Mouse (Mus musculus) MEL (cell line): ENCODE results near the gene Atp1a1. TPM values are rescaled to one million over a fixed set of nuclear protein-coding genes. Genes with fewer than 3 reads are reported as not detected.

Experiments
- DNase-seq: peaks from one replicate; pipeline ENCODE4 v3.0.0; 2011; ENCODE audit warnings: low read depth, low spot score
- H3K27ac ChIP-seq: 2 replicates; pipeline ENCODE4 v1.5.1; 2012; ENCODE audit warnings: low read depth, mild to moderate bottlenecking, control low read depth, low read length, moderate library complexity; ENCODE audit not compliant: control insufficient read depth
- H3K27me3 ChIP-seq, 2 experiments: fragments of 150-350 bp in 1 of 2; sonication (generic) in 1 of 2; 2 replicates each; pipeline ENCODE4 v1.6.1; 2012; ENCODE audit warnings: low read length in 2 of 2, mild to moderate bottlenecking in 2 of 2, improper control_type of control experiment in 1 of 2, moderate library complexity in 1 of 2; ENCODE audit not compliant: insufficient read depth in 2 of 2, control insufficient read depth in 1 of 2
- H3K36me3 ChIP-seq, 2 experiments: 2 replicates each; pipeline ENCODE4 v1.6.1; 2012 to 2014; ENCODE audit warnings: low read length in 2 of 2, improper control_type of control experiment in 1 of 2, inconsistent platforms in 1 of 2, mild to moderate bottlenecking in 1 of 2; ENCODE audit not compliant: insufficient read depth in 2 of 2, control insufficient read depth in 1 of 2
- H3K4me1 ChIP-seq, 2 experiments: fragments of 150-350 bp in 1 of 2; sonication (generic) in 1 of 2; 2 replicates each; pipeline ENCODE4 v1.6.1; 2012; ENCODE audit warnings: low read length in 2 of 2, improper control_type of control experiment in 1 of 2, mild to moderate bottlenecking in 1 of 2; ENCODE audit not compliant: insufficient read depth in 2 of 2, control insufficient read depth in 1 of 2
- H3K4me3 ChIP-seq, 2 experiments: fragments of 150-350 bp in 1 of 2; sonication (generic) in 1 of 2; 2 replicates each; pipeline ENCODE4 v1.5.1; 2012; ENCODE audit warnings: low read depth in 2 of 2, low read length in 2 of 2, mild to moderate bottlenecking in 2 of 2, moderate library complexity in 2 of 2, control low read depth in 1 of 2, improper control_type of control experiment in 1 of 2; ENCODE audit not compliant: control insufficient read depth in 1 of 2, insufficient read depth in 1 of 2
- H3K79me2 ChIP-seq: 2 replicates; pipeline ENCODE4 v1.6.1; 2012; ENCODE audit warnings: mild to moderate bottlenecking, low read length, moderate library complexity; ENCODE audit not compliant: control insufficient read depth, poor library complexity, insufficient read depth
- H3K9ac ChIP-seq: 2 replicates; pipeline ENCODE4 v1.6.1; 2012; ENCODE audit warnings: low read depth, mild to moderate bottlenecking, control low read depth, low read length, moderate library complexity; ENCODE audit not compliant: control insufficient read depth, poor library complexity, severe bottlenecking
- H3K9me3 ChIP-seq: fragments of 150-350 bp; sonication (generic); replicated peaks from 2 replicates; pipeline ENCODE4 v1.6.1; 2012; ENCODE audit warnings: mild to moderate bottlenecking, low read length, improper control_type of control experiment, moderate library complexity; ENCODE audit not compliant: insufficient read depth
- CHD2 ChIP-seq: IDR thresholded peaks from 2 replicates; pipeline ENCODE4 v1.6.1; 2011; ENCODE audit warnings: low read length, improper control_type of control experiment
- CTCF ChIP-seq, 3 experiments: IDR thresholded peaks in 2 of 3; conservative IDR thresholded peaks in 1 of 3; 2 replicates each; pipeline ENCODE4 v1.5.1; 2011 to 2012; ENCODE audit warnings: low read length in 3 of 3, low read depth in 2 of 3, mild to moderate bottlenecking in 2 of 3, improper control_type of control experiment in 1 of 3, inconsistent platforms in 1 of 3, mixed read lengths in 1 of 3, moderate library complexity in 1 of 3; ENCODE audit not compliant: control insufficient read depth in 1 of 3, insufficient read depth in 1 of 3, poor library complexity in 1 of 3, severe bottlenecking in 1 of 3
- ELF1 ChIP-seq: IDR thresholded peaks from 2 replicates; pipeline ENCODE4 v1.6.1; 2014; ENCODE audit warnings: low read depth, mild to moderate bottlenecking, inconsistent platforms, low read length, improper control_type of control experiment, moderate library complexity
- ETS1 ChIP-seq: IDR thresholded peaks from 2 replicates; pipeline ENCODE4 v1.6.1; 2012; ENCODE audit warnings: low read depth, mild to moderate bottlenecking, inconsistent platforms, low read length, improper control_type of control experiment, moderate library complexity
- GABPA ChIP-seq: IDR thresholded peaks from 2 replicates; pipeline ENCODE4 v1.6.1; 2012; ENCODE audit warnings: low read depth, mild to moderate bottlenecking, inconsistent platforms, low read length, improper control_type of control experiment, moderate library complexity
- JUND ChIP-seq: IDR thresholded peaks from 2 replicates; pipeline ENCODE4 v1.6.1; 2011; ENCODE audit warnings: low read depth, mild to moderate bottlenecking, improper control_type of control experiment, low read length
- KAT2A ChIP-seq: conservative IDR thresholded peaks from 2 replicates; pipeline ENCODE4 v1.6.1; 2012; ENCODE audit warnings: low read depth, low read length, improper control_type of control experiment, inconsistent platforms
- NRF1 ChIP-seq: IDR thresholded peaks from 2 replicates; pipeline ENCODE4 v1.6.1; 2014; ENCODE audit warnings: low read depth, mild to moderate bottlenecking, inconsistent platforms, low read length, improper control_type of control experiment, moderate library complexity; ENCODE audit not compliant: poor library complexity, insufficient read depth, severe bottlenecking
- POLR2AphosphoS5 ChIP-seq: IDR thresholded peaks from 2 replicates; pipeline ENCODE4 v1.6.1; 2012; ENCODE audit warnings: low read depth, borderline replicate concordance, mild to moderate bottlenecking, inconsistent platforms, low read length, moderate library complexity, mixed read lengths
- RAD21 ChIP-seq: IDR thresholded peaks from 2 replicates; pipeline ENCODE4 v1.6.1; 2011; ENCODE audit warnings: mild to moderate bottlenecking, low read depth, low read length, improper control_type of control experiment
- SIN3A ChIP-seq: IDR thresholded peaks from 2 replicates; pipeline ENCODE4 v1.6.1; 2012; ENCODE audit warnings: low read length, improper control_type of control experiment, inconsistent platforms
- SMC3 ChIP-seq: IDR thresholded peaks from 2 replicates; pipeline ENCODE4 v1.6.1; 2011; ENCODE audit warnings: low read depth, low read length, improper control_type of control experiment
- TBP ChIP-seq: IDR thresholded peaks from 2 replicates; pipeline ENCODE4 v1.8.0; 2011; ENCODE audit warnings: low read depth, low read length, improper control_type of control experiment
- USF2 ChIP-seq, 2 experiments: IDR thresholded peaks; 2 replicates each; pipeline ENCODE4 v1.6.1; 2011 to 2012; ENCODE audit warnings: improper control_type of control experiment in 2 of 2, low read length in 2 of 2, borderline replicate concordance in 1 of 2, inconsistent platforms in 1 of 2, low read depth in 1 of 2, mild to moderate bottlenecking in 1 of 2; ENCODE audit not compliant: insufficient read depth in 1 of 2
- ZMIZ1 ChIP-seq: IDR thresholded peaks from 2 replicates; pipeline ENCODE4 v1.6.1; 2012; ENCODE audit warnings: low read depth, mild to moderate bottlenecking, inconsistent platforms, low read length, improper control_type of control experiment, moderate library complexity
- ZNF384 ChIP-seq: IDR thresholded peaks from 2 replicates; pipeline ENCODE4 v1.6.1; 2012; ENCODE audit warnings: low read depth, mild to moderate bottlenecking, inconsistent platforms, low read length, improper control_type of control experiment
- polyA plus RNA-seq, 2 experiments: library from polyadenylated mRNA; stranded (reverse) in 1 of 2; unstranded in 1 of 2; fragments of >175 nt in 1 of 2; fragments of >200 nt in 1 of 2; gene quantifications; 2 replicates each; pipeline versions ENCODE4 v1.2.1 to v1.2.4; 2012; ENCODE audit warnings: low replicate concordance in 2 of 2, low read depth in 1 of 2; ENCODE audit not compliant: insufficient read length in 2 of 2, insufficient read depth in 1 of 2, missing spikeins in 1 of 2
- total RNA-seq: library from RNA; depleted of rRNA; stranded (reverse); fragments of 300-350 nt; gene quantifications from 2 replicates; pipeline ENCODE4 v1.2.3, GENCODE M21; 2012

Gene Atp1a1
- total and polyA plus RNA-seq, 3 experiments, result 136 to 174 TPM; not detected in 1

GRCm38 (mm10) chr3:101586794-101587193, 17.7 kb downstream of the Atp1a1 start:
- Histone ChIP-seq H3K27ac (no peak overlapping the region), H3K9ac (no peak overlapping the region), H3K79me2 (no peaks in the 10 kb centered on the region), H3K9me3 (no peaks in the 10 kb centered on the region), H3K4me1 (no peaks in the 10 kb centered on the region), H3K4me3 (no peak overlapping the region), H3K27me3 (no peaks in the 10 kb centered on the region)
- DNase-seq, result no peak
- TF ChIP-seq NRF1 (no peak), TBP (no peak), SIN3A (no peak), SMC3 (no peak), JUND (no peak), RAD21 (no peak), GABPA (no peak), ZNF384 (no peak), CTCF (IDR thresholded peaks at IDR 0.05 in 2 of 3, conservative IDR thresholded peaks at IDR 0.05 in 1 of 3; ENCODE audit: control insufficient read depth in 1 of 3, insufficient read depth in 1 of 3, low read depth in 2 of 3, low read length in 3 of 3, poor library complexity in 1 of 3, severe bottlenecking in 1 of 3) (no peak)
- TF ChIP-seq, all 39 proteins: peak for 0
- peaks cover 0 to 2% of the 10 kb centered on the region in 2 experiments; a peak in 2 of 4 replicates for H3K36me3 ChIP-seq

- Histone ChIP-seq H3K36me3 (peaks cover 0 to 5% of the 10 kb centered on the region in 2 experiments; a peak in 1 of 4 replicates), H3K9ac (no peak overlapping the region)
These were observed 26.4 kb downstream of the Atp1a1 start for GRCm38 (mm10) chr3:101578072-101578471.

GRCm38 (mm10) chr3:101577361-101577760, 27.1 kb downstream of the Atp1a1 start:
- TF ChIP-seq KAT2A, result no peak
- no peak for TF ChIP-seq TBP
- no peak for TF ChIP-seq POLR2AphosphoS5
- no peak for TF ChIP-seq ZNF384
- no peak for TF ChIP-seq ETS1
- no peaks in the 10 kb centered on the region for H3K79me2 ChIP-seq
- H3K9ac ChIP-seq, result no peak overlapping the region
- no peaks in the 10 kb centered on the region for H3K4me1 ChIP-seq
- DNase-seq, result no peak
- no peaks in the 10 kb centered on the region for H3K27me3 ChIP-seq
- H3K9me3 ChIP-seq, result no peaks in the 10 kb centered on the region
- H3K4me3 ChIP-seq, result no peak overlapping the region
- peaks cover 0 to 5% of the 10 kb centered on the region in 2 experiments; a peak in 1 of 4 replicates for H3K36me3 ChIP-seq
- H3K27ac ChIP-seq, result no peak overlapping the region

More at GRCm38 (mm10) chr3:101578072-101578471, 26.4 kb downstream of the Atp1a1 start:
- H3K27ac ChIP-seq, result no peak overlapping the region
- TF ChIP-seq ELF1 (no peak), USF2 (IDR thresholded peaks at IDR 0.05; ENCODE audit: borderline replicate concordance in 1 of 2, insufficient read depth in 1 of 2, low read depth in 1 of 2, low read length in 2 of 2) (no peak), CHD2 (no peak), NRF1 (no peak), ZMIZ1 (no peak)
- TF ChIP-seq, all 39 proteins: peak for 0
- Histone ChIP-seq H3K4me1 (no peaks in the 10 kb centered on the region), H3K9me3 (no peaks in the 10 kb centered on the region), H3K79me2 (no peaks in the 10 kb centered on the region), H3K27me3 (no peaks in the 10 kb centered on the region), H3K4me3 (no peak overlapping the region)
- DNase-seq, result no peak
